Mouse (Mus musculus) small intestine, adult 2 months (tissue): ENCODE results near the gene Btg1.

Experiments
- CTCF ChIP-seq: fragments of 200-500 bp; IDR thresholded peaks from 2 replicates; pipeline ENCODE4 v1.5.1; 2012; ENCODE audit warnings: low read depth, mild to moderate bottlenecking, control low read depth, inconsistent platforms, low read length, moderate library complexity, mixed read lengths; ENCODE audit not compliant: insufficient replicate concordance, insufficient read length; ENCODE audit errors: extremely low read depth
- POLR2A ChIP-seq: fragments of 200-500 bp; IDR thresholded peaks from 2 replicates; pipeline ENCODE4 v1.6.1; 2012; ENCODE audit warnings: low read depth, mild to moderate bottlenecking, control low read depth, inconsistent platforms, low read length, moderate library complexity

- TF ChIP-seq CTCF (no peak), POLR2A (no peak)
Measured at GRCm38 (mm10) chr10:96660280-96660985, 43.6 kb downstream of the Btg1 start.
